Mouse (Mus musculus) cortical plate, adult 2 months (tissue): ENCODE measurements at regions not wholly inside any gene's neighbourhood (a gene's known extent, or its start where the extent isn't known, plus 50 kb on each side); places are given as distances from the start of the nearest gene placed in this dataset.

ENCODE experiments used
- H3K27ac ChIP-seq: fragments of 200-500 bp; 2 replicates; pipeline ENCODE4 v1.5.1; 2012; ENCODE audit warnings: low read length, control low read depth, inconsistent platforms; ENCODE audit not compliant: insufficient read depth
- H3K4me1 ChIP-seq: fragments of 200-500 bp; 2 replicates; pipeline ENCODE4 v1.6.1; 2011; ENCODE audit warnings: low read length; ENCODE audit not compliant: control insufficient read depth, insufficient read depth
- H3K4me3 ChIP-seq: fragments of 200-500 bp; 2 replicates; pipeline ENCODE4 v1.5.1; 2011; ENCODE audit warnings: mild to moderate bottlenecking, low read length, control low read depth; ENCODE audit not compliant: insufficient read depth
- CTCF ChIP-seq: fragments of 200-500 bp; IDR thresholded peaks from 2 replicates; pipeline ENCODE4 v1.5.1; 2011; ENCODE audit warnings: mild to moderate bottlenecking, control low read depth, low read length; ENCODE audit not compliant: insufficient read depth; ENCODE audit errors: extremely low read depth
- POLR2A ChIP-seq: fragments of 200-500 bp; IDR thresholded peaks from 2 replicates; pipeline ENCODE4 v1.6.1; 2011; ENCODE audit warnings: mild to moderate bottlenecking, low read length, control low read depth; ENCODE audit not compliant: insufficient read depth; ENCODE audit errors: extremely low read depth

DNA sequence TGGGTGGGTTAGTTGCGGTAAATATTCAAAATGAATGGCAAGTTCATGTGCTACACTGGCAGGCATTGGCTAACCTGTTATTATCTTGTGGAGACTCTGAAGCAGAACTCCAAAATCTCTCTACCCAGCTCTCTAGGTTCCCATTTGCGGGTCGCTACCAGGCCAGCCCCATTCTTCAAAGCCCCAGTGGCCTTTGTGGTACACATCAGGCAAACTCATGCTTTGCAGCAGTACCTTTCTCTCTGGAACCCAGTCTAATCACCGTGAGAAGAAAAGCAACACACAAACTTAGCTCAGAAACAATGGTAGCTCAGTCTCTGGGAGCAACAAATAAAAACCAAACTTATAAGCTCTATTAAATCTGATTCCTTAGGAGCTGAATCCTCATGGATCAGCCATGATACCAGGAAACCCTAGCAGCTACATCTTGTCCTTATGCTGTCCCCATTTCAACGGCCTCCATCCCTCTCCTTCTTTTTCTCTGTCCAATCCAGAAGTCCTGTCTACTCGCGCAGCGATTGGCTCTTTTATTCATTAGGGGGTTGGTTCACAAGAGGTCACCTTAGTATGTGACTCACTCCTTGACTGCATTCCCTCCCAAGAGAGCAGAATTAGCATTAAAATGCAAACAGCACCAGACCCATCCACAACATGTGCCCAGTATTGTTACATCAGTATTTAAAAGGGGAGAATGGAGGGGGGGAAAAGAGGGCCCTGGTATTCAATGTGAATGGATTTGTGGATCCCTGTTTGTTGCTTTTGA is 400.0 kb upstream of the Adgrb3 start:
- H3K4me1 ChIP-seq, result no peaks in the 10 kb centered on the region
- no peak overlapping the region for H3K4me3 ChIP-seq
- no peak overlapping the region for H3K27ac ChIP-seq
- no peak for TF ChIP-seq POLR2A
- no peak for TF ChIP-seq CTCF

DNA sequence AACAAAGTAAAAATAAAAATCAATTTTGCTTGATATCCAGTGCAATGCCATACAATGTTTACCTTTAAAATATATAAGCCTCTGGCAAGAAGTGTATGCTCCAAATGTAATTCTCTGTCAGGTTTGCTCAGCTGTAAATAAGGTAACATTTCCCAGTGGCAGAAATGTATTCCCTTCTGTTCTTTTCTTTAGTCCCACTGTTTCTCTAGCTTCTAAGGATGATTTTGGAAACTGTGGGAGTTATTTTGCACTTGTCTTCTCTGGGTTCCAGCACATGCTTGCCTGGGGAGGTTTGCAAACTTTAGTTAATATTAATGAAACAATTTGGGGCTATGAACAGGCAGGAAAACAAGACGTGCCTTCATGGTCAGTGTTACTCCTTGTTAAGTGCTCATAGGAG is 374.9 kb upstream of the Adgrb3 start:
- TF ChIP-seq CTCF (no peak), POLR2A (no peak)
- H3K27ac ChIP-seq, result no peak overlapping the region
- H3K4me1 ChIP-seq, result no peaks in the 10 kb centered on the region
- H3K4me3 ChIP-seq, result no peak overlapping the region
